Mouse (Mus musculus): ENCODE data around the gene Rapsn. TPM values are rescaled to one million over a fixed set of nuclear protein-coding genes. Genes with fewer than 3 reads are reported as not detected.

Gene Rapsn
- polyA plus RNA-seq, 1 experiment from 2014 or later: 4.4 TPM

GRCm38 (mm10) chr2:91087453-91087852, 52.0 kb downstream of the Rapsn start:
- no peak for ATAC-seq (ENCODE audit: insufficient number of reproducible peaks, low FRiP score, low TSS enrichment, low read depth)

GRCm38 (mm10) chr2:91088987-91089386, 53.6 kb downstream of the Rapsn start:
- H3K9ac ChIP-seq (ENCODE audit: low read length): no peak overlapping the region
- H3K4me2 ChIP-seq (ENCODE audit: low read depth, severe bottlenecking): no peak overlapping the region
- H3K4me1 ChIP-seq (ENCODE audit: control insufficient read depth, insufficient read depth, low read length): no peaks in the 10 kb centered on the region
- H3K4me3 ChIP-seq (ENCODE audit: low read depth, low read length): no peak overlapping the region
- ATAC-seq (ENCODE audit: insufficient number of reproducible peaks, low FRiP score, low TSS enrichment, low read depth) (no peak), DNase-seq (ENCODE audit: low spot score) (no peak)
- H3K27ac ChIP-seq (replicated peaks; ENCODE audit: low read depth, low read length): no peak overlapping the region
- H3K36me3 ChIP-seq (ENCODE audit: control insufficient read depth, insufficient read depth, low read length): no peaks in the 10 kb centered on the region
- WGBS: 76% methylated on average over 9 of the region's 9 CpGs
- H3K27me3 ChIP-seq (ENCODE audit: control insufficient read depth, insufficient read depth, low read length): no peaks in the 10 kb centered on the region
- no peaks in the 10 kb centered on the region for H3K9me3 ChIP-seq (ENCODE audit: control insufficient read depth, low read length)

More at GRCm38 (mm10) chr2:91087453-91087852, 52.0 kb downstream of the Rapsn start:
- Histone ChIP-seq H3K36me3 (ENCODE audit: control insufficient read depth, insufficient read depth, low read length) (no peaks in the 10 kb centered on the region), H3K4me1 (ENCODE audit: control insufficient read depth, insufficient read depth, low read length) (no peaks in the 10 kb centered on the region), H3K9me3 (ENCODE audit: control insufficient read depth, low read length) (no peaks in the 10 kb centered on the region), H3K4me3 (ENCODE audit: low read depth, low read length) (no peak overlapping the region), H3K4me2 (ENCODE audit: low read depth, severe bottlenecking) (no peak overlapping the region), H3K27me3 (ENCODE audit: control insufficient read depth, insufficient read depth, low read length) (no peaks in the 10 kb centered on the region), H3K9ac (ENCODE audit: low read length) (no peak overlapping the region), H3K27ac (replicated peaks; ENCODE audit: low read depth, low read length) (no peak overlapping the region)
- no peak for DNase-seq (ENCODE audit: low spot score)
- 87% methylated on average over 9 of the region's 9 CpGs for WGBS

GRCm38 (mm10) chr2:91090208-91090607, 54.8 kb downstream of the Rapsn start:
- no peaks in the 10 kb centered on the region for H3K9me3 ChIP-seq (ENCODE audit: control insufficient read depth, low read length)
- no peaks in the 10 kb centered on the region for H3K27me3 ChIP-seq (ENCODE audit: control insufficient read depth, insufficient read depth, low read length)
- no peaks in the 10 kb centered on the region for H3K36me3 ChIP-seq (ENCODE audit: control insufficient read depth, insufficient read depth, low read length)
- WGBS: 79% methylated on average over 6 of the region's 6 CpGs
- no peak overlapping the region for H3K4me3 ChIP-seq (ENCODE audit: low read depth, low read length)
- H3K27ac ChIP-seq (replicated peaks; ENCODE audit: low read depth, low read length): no peak overlapping the region
- H3K4me1 ChIP-seq (ENCODE audit: control insufficient read depth, insufficient read depth, low read length): no peaks in the 10 kb centered on the region
- ATAC-seq (ENCODE audit: insufficient number of reproducible peaks, low FRiP score, low TSS enrichment, low read depth): no peak
- no peak for DNase-seq (ENCODE audit: low spot score)
- H3K4me2 ChIP-seq (ENCODE audit: low read depth, severe bottlenecking): no peak overlapping the region
- H3K9ac ChIP-seq (ENCODE audit: low read length): no peak overlapping the region

GRCm38 (mm10) chr2:91090827-91091226, 55.4 kb downstream of the Rapsn start:
- ATAC-seq (ENCODE audit: insufficient number of reproducible peaks, low FRiP score, low TSS enrichment, low read depth): no peak
- DNase-seq (ENCODE audit: low spot score): no peak
- WGBS: 73% methylated on average over 6 of the region's 6 CpGs

More at GRCm38 (mm10) chr2:91090827-91091226, 55.4 kb downstream of the Rapsn start:
- no peak overlapping the region for H3K4me3 ChIP-seq (ENCODE audit: low read depth, low read length)
- no peaks in the 10 kb centered on the region for H3K36me3 ChIP-seq (ENCODE audit: control insufficient read depth, insufficient read depth, low read length)
- H3K27ac ChIP-seq (replicated peaks; ENCODE audit: low read depth, low read length): no peak overlapping the region
- no peaks in the 10 kb centered on the region for H3K9me3 ChIP-seq (ENCODE audit: control insufficient read depth, low read length)
- H3K4me2 ChIP-seq (ENCODE audit: low read depth, severe bottlenecking): no peak overlapping the region
- H3K9ac ChIP-seq (ENCODE audit: low read length): no peak overlapping the region
- H3K4me1 ChIP-seq (ENCODE audit: control insufficient read depth, insufficient read depth, low read length): no peaks in the 10 kb centered on the region
- no peaks in the 10 kb centered on the region for H3K27me3 ChIP-seq (ENCODE audit: control insufficient read depth, insufficient read depth, low read length)

Other genes with a start within 250 kb of the Rapsn start
- gene Mtch2, start 188.5 kb upstream of the Rapsn start, polyA plus RNA-seq (2014; fragmentation: Nextera tagmentation; extraction: Ambion mirVana): 220 and 227 TPM in 2 replicates
- gene C1qtnf4, start 149.8 kb upstream of the Rapsn start, polyA plus RNA-seq (2014; fragmentation: Nextera tagmentation; extraction: Ambion mirVana): 9.2 and 10.2 TPM in 2 replicates
- 47.5 and 53.7 TPM in 2 replicates for gene Kbtbd4, start 130.9 kb upstream of the Rapsn start, polyA plus RNA-seq (2014; fragmentation: Nextera tagmentation; extraction: Ambion mirVana)
- 206 and 229 TPM in 2 replicates for gene Ndufs3, start 130.8 kb upstream of the Rapsn start, polyA plus RNA-seq (2014; fragmentation: Nextera tagmentation; extraction: Ambion mirVana)
- 75.2 and 91.1 TPM in 2 replicates for gene Celf1, start 95.2 kb upstream of the Rapsn start, polyA plus RNA-seq (2014; fragmentation: Nextera tagmentation; extraction: Ambion mirVana)
- gene Psmc3, start 18.4 kb downstream of the Rapsn start, polyA plus RNA-seq (2014; fragmentation: Nextera tagmentation; extraction: Ambion mirVana): 433 and 440 TPM in 2 replicates
- gene Slc39a13, start 34.8 kb downstream of the Rapsn start, polyA plus RNA-seq (2014; fragmentation: Nextera tagmentation; extraction: Ambion mirVana): 27.1 and 29.8 TPM in 2 replicates
- 1.9 and 2.4 TPM in 2 replicates for gene Spi1, start 46.8 kb downstream of the Rapsn start, polyA plus RNA-seq (2014; fragmentation: Nextera tagmentation; extraction: Ambion mirVana)
- 0.11 and 0.29 TPM in 2 replicates for gene Mybpc3, start 82.5 kb downstream of the Rapsn start, polyA plus RNA-seq (2014; fragmentation: Nextera tagmentation; extraction: Ambion mirVana)
- gene Madd, start 148.2 kb downstream of the Rapsn start, polyA plus RNA-seq (2014; fragmentation: Nextera tagmentation; extraction: Ambion mirVana): 6.8 and 8.1 TPM in 2 replicates
- gene Nr1h3, start 167.2 kb downstream of the Rapsn start, polyA plus RNA-seq (2014; fragmentation: Nextera tagmentation; extraction: Ambion mirVana): 1.1 and 2.0 TPM in 2 replicates
- gene Acp2, start 167.3 kb downstream of the Rapsn start, polyA plus RNA-seq (2014; fragmentation: Nextera tagmentation; extraction: Ambion mirVana): 32.0 and 33.2 TPM in 2 replicates
- gene Ddb2, start 201.4 kb downstream of the Rapsn start, polyA plus RNA-seq (2014; fragmentation: Nextera tagmentation; extraction: Ambion mirVana): 16.3 and 18.5 TPM in 2 replicates
- gene Pacsin3, start 220.3 kb downstream of the Rapsn start, polyA plus RNA-seq (2014; fragmentation: Nextera tagmentation; extraction: Ambion mirVana): 29.5 and 31.8 TPM in 2 replicates
- 89.4 and 100 TPM in 2 replicates for gene Arfgap2, start 229.4 kb downstream of the Rapsn start, polyA plus RNA-seq (2014; fragmentation: Nextera tagmentation; extraction: Ambion mirVana)

Measured in limb, embryonic 11.5 days (tissue).